Mouse (Mus musculus) ES-Bruce4 (cell line): ENCODE measurements around the gene Fgg.

Experiments used
- CTCF ChIP-seq: IDR thresholded peaks from one replicate; pipeline ENCODE4 v1.8.1; 2011; ENCODE audit warnings: low read depth, low read length
- EP300 ChIP-seq: IDR thresholded peaks from 2 replicates; pipeline ENCODE4 v1.6.1; 2011; ENCODE audit warnings: low read depth, low read length; ENCODE audit not compliant: insufficient read depth
- POLR2A ChIP-seq: IDR thresholded peaks from one replicate; pipeline ENCODE4 v1.8.1; 2011; ENCODE audit warnings: low read length; ENCODE audit not compliant: insufficient read depth

GRCm38 (mm10) chr3:83012636-83013035, 5.1 kb downstream of the Fgg start:
- TF ChIP-seq POLR2A (no peak), CTCF (no peak), EP300 (no peak)
